Mouse (Mus musculus): ENCODE results near the gene Serpina1e. TPM values are rescaled to one million over a fixed set of nuclear protein-coding genes. Genes with fewer than 3 reads are reported as not detected.
"Not testable (repeated sequence)": the region's sequence is repeated elsewhere in the genome, so short reads cannot be mapped to it uniquely, and the experiment has no call there.

Serpina1e gene
- polyA plus RNA-seq, 1 experiment: 2.9 TPM

GRCm38 (mm10) chr12:103966761-103967160 lies 8.0 kb upstream of the Serpina1e start:
- 60% methylated on average over 3 of the region's 3 CpGs for WGBS
- Histone ChIP-seq H3K4me1 (ENCODE audit: control insufficient read depth, insufficient read depth, low read length) (no peaks in the 10 kb centered on the region), H3K4me3 (replicated peaks; ENCODE audit: extremely low read depth, low read depth, low read length) (no peak overlapping the region)
- DNase-seq: no peak
- no peak for TF ChIP-seq POLR2A (IDR thresholded peaks at IDR 0.05; ENCODE audit: borderline replicate concordance, extremely low read depth, low read depth, low read length)
- no peak for TF ChIP-seq CTCF (IDR thresholded peaks at IDR 0.05; ENCODE audit: insufficient read depth, low read length)

- Histone ChIP-seq H3K4me3 (replicated peaks; ENCODE audit: extremely low read depth, low read depth, low read length) (no peak overlapping the region), H3K4me1 (ENCODE audit: control insufficient read depth, insufficient read depth, low read length) (no peaks in the 10 kb centered on the region)
- WGBS: 70% methylated on average over 4 of the region's 4 CpGs
- no peak for DNase-seq
- no peak for TF ChIP-seq POLR2A (IDR thresholded peaks at IDR 0.05; ENCODE audit: borderline replicate concordance, extremely low read depth, low read depth, low read length)
- TF ChIP-seq CTCF (IDR thresholded peaks at IDR 0.05; ENCODE audit: insufficient read depth, low read length): no peak
Observed at GRCm38 (mm10) chr12:103963288-103963687, 4.5 kb upstream of the Serpina1e start.

- no peaks in the 10 kb centered on the region for H3K4me1 ChIP-seq (ENCODE audit: control insufficient read depth, insufficient read depth, low read length)
- no peak for TF ChIP-seq POLR2A (IDR thresholded peaks at IDR 0.05; ENCODE audit: borderline replicate concordance, extremely low read depth, low read depth, low read length)
- no peak for TF ChIP-seq CTCF (IDR thresholded peaks at IDR 0.05; ENCODE audit: insufficient read depth, low read length)
- H3K4me3 ChIP-seq (replicated peaks; ENCODE audit: extremely low read depth, low read depth, low read length): no peak overlapping the region
- WGBS: 63% methylated on average over 8 of the region's 8 CpGs
- DNase-seq: no peak
Observed at GRCm38 (mm10) chr12:103962860-103963259, 4.1 kb upstream of the Serpina1e start.

- 74% methylated on average over 5 of the region's 5 CpGs for WGBS
- DNase-seq: no peak
- Histone ChIP-seq H3K4me1 (ENCODE audit: control insufficient read depth, insufficient read depth, low read length) (no peaks in the 10 kb centered on the region), H3K4me3 (replicated peaks; ENCODE audit: extremely low read depth, low read depth, low read length) (no peak overlapping the region)
- TF ChIP-seq POLR2A (IDR thresholded peaks at IDR 0.05; ENCODE audit: borderline replicate concordance, extremely low read depth, low read depth, low read length): no peak
- no peak for TF ChIP-seq CTCF (IDR thresholded peaks at IDR 0.05; ENCODE audit: insufficient read depth, low read length)
Observed at GRCm38 (mm10) chr12:103962337-103962736, 3.6 kb upstream of the Serpina1e start.

- TF ChIP-seq CTCF (IDR thresholded peaks at IDR 0.05; ENCODE audit: insufficient read depth, low read length) (no peak), POLR2A (IDR thresholded peaks at IDR 0.05; ENCODE audit: borderline replicate concordance, extremely low read depth, low read depth, low read length) (no peak)
- no peak for DNase-seq
- WGBS: 94% methylated on average over 1 of the region's 1 CpGs
Observed at GRCm38 (mm10) chr12:103961716-103962115, 2.9 kb upstream of the Serpina1e start.

GRCm38 (mm10) chr12:103956555-103956954 lies 2.2 kb downstream of the Serpina1e start:
- not testable (repeated sequence) for H3K4me3 ChIP-seq (replicated peaks; ENCODE audit: extremely low read depth, low read depth, low read length); DNase-seq; H3K4me1 ChIP-seq (ENCODE audit: control insufficient read depth, insufficient read depth, low read length)
- 83% methylated on average over 2 of the region's 2 CpGs for WGBS

More at GRCm38 (mm10) chr12:103961716-103962115, 2.9 kb upstream of the Serpina1e start:
- H3K4me3 ChIP-seq (replicated peaks; ENCODE audit: extremely low read depth, low read depth, low read length): no peak overlapping the region
- H3K4me1 ChIP-seq (ENCODE audit: control insufficient read depth, insufficient read depth, low read length): no peaks in the 10 kb centered on the region

- not testable (repeated sequence) for H3K4me1 ChIP-seq (ENCODE audit: control insufficient read depth, insufficient read depth, low read length); H3K4me3 ChIP-seq (replicated peaks; ENCODE audit: extremely low read depth, low read depth, low read length); DNase-seq
- 66% methylated on average over 3 of the region's 3 CpGs for WGBS
Observed at GRCm38 (mm10) chr12:103952972-103953371, 5.8 kb downstream of the Serpina1e start.

GRCm38 (mm10) chr12:103946243-103946642 lies 12.5 kb downstream of the Serpina1e start:
- 78% methylated on average over 4 of the region's 4 CpGs for WGBS
- TF ChIP-seq POLR2A (IDR thresholded peaks at IDR 0.05; ENCODE audit: borderline replicate concordance, extremely low read depth, low read depth, low read length): no peak
- no peak for TF ChIP-seq CTCF (IDR thresholded peaks at IDR 0.05; ENCODE audit: insufficient read depth, low read length)
- Histone ChIP-seq H3K4me3 (replicated peaks; ENCODE audit: extremely low read depth, low read depth, low read length) (no peak overlapping the region), H3K4me1 (ENCODE audit: control insufficient read depth, insufficient read depth, low read length) (no peaks in the 10 kb centered on the region)
- no peak for DNase-seq

GRCm38 (mm10) chr12:103909181-103909580 lies 49.6 kb downstream of the Serpina1e start:
- not testable (repeated sequence) for H3K4me3 ChIP-seq (replicated peaks; ENCODE audit: extremely low read depth, low read depth, low read length); H3K4me1 ChIP-seq (ENCODE audit: control insufficient read depth, insufficient read depth, low read length); DNase-seq
- 90% methylated on average over 12 of the region's 16 CpGs for WGBS

GRCm38 (mm10) chr12:103907746-103908145 lies 51.0 kb downstream of the Serpina1e start:
- H3K4me3 ChIP-seq (replicated peaks; ENCODE audit: extremely low read depth, low read depth, low read length); DNase-seq; H3K4me1 ChIP-seq (ENCODE audit: control insufficient read depth, insufficient read depth, low read length): not testable (repeated sequence)
- WGBS: 22% methylated on average over 1 of the region's 1 CpGs

- WGBS: 71% methylated on average over 4 of the region's 4 CpGs
- not testable (repeated sequence) for H3K4me1 ChIP-seq (ENCODE audit: control insufficient read depth, insufficient read depth, low read length); DNase-seq; H3K4me3 ChIP-seq (replicated peaks; ENCODE audit: extremely low read depth, low read depth, low read length)
Observed at GRCm38 (mm10) chr12:103904837-103905340, 53.9 kb downstream of the Serpina1e start, which contains the start of gene Serpina1c. TSS of gene Serpina1c (minus strand) at chr12:103904887.

- WGBS: 75% methylated on average over 3 of the region's 3 CpGs
- H3K4me1 ChIP-seq (ENCODE audit: control insufficient read depth, insufficient read depth, low read length); H3K4me3 ChIP-seq (replicated peaks; ENCODE audit: extremely low read depth, low read depth, low read length); DNase-seq: not testable (repeated sequence)
Observed at GRCm38 (mm10) chr12:103901929-103902328, 56.8 kb downstream of the Serpina1e start.

All from lung, adult 2 months (tissue).